Mouse (Mus musculus) fibroblast of lung, adult 2 months (primary cell): Measurements from ENCODE around the gene Bpifb5.
"Not testable (repeated sequence)": the region's sequence is repeated elsewhere in the genome, so short reads cannot be mapped to it uniquely, and the experiment has no call there.

Experiments used
- DNase-seq: peaks from one replicate; pipeline ENCODE4 v3.0.0-alpha.2; 2011; ENCODE audit warnings: low read depth

Gene Bpifb5

GRCm38 (mm10) chr2:154223265-154223916, at the start of gene Bpifb5:
Gene Bpifb5 (plus strand): TSS chr2:154223742.
- DNase-seq = peak; percentile 6

DNA sequence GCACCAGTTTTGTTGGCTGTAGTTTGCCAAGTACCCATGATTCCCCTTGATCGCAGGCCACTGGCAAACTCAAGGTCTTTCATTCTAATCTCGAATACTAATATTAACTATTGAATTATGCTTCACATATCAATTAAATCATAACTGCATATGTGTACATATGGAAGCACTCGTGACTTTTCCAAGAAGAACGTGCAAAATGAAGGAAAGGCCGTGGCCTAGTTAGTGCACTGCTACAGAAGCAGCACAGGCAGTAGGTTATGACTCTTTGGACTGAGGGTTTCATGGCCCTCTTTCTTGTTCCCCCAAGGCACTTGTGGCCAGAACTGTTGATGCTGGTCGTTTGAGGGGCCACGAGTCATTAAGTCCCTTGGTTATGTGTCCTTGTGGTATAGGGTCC, 41.6 kb upstream of the Bpifb5 start:
- DNase-seq = not testable (repeated sequence)

- DNase-seq = not testable (repeated sequence)
Measured at GRCm38 (mm10) chr2:154183061-154183460, 40.5 kb upstream of the Bpifb5 start.

- DNase-seq = no peak
Measured at GRCm38 (mm10) chr2:154185319-154185718, 38.2 kb upstream of the Bpifb5 start.

GRCm38 (mm10) chr2:154185748-154186147, 37.8 kb upstream of the Bpifb5 start:
- no peak for DNase-seq

DNA sequence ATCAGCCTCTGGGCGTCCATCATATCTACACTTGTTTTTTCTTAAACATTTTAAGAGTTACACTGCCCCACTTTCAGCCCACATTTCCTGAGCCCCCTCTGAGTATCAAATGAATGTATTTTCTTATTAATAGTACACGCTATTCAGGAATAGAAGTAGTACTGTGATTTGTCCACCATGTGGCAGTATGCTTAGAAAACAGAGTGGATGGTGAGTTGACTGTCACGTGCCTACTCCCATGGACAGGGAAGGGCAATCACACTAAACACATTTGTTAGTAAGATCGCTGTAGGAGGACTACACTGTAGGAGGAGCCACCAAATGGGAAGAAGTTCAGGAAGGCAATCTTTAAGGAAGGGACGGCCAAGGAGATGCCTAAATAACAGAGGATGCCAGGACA, 36.1 kb upstream of the Bpifb5 start:
- DNase-seq = no peak

- DNase-seq = no peak
Measured at GRCm38 (mm10) chr2:154189877-154190434, 33.6 kb upstream of the Bpifb5 start.

DNA sequence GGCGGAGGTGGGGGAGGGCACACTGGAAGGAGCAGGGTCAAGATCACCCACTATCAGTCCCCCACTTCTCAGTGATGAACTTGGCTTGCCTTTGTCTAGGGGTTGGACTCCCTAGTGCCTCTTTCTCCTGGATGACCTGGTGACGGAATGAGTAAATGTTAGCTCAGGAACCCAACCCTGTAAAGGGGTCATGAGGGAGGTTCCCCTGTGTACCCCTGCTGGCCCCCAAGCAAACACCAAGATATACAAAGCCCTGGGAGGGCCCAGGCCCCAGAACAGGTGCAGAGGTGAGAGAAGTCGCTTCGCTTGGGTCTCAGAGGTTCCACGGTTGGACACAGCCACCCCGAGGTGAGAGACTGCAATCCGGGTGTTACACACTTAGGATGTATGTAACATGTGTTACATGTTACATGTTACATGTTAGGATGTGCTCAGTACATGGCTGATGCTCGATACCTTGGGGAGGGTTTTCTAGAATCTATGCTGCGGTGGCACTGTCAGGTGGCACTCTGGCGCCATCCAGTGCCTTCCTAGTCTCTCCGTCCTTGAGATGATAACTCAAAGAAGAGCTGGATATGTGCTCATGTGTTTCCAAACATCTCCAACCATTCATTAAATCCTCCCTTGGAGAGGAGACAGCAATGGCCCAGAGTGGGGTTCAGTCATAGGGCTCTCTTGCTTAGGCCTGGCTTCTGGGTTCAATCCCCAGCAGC, 32.8 kb upstream of the Bpifb5 start, which contains the start of gene Bpifb1:
Gene Bpifb1 (plus strand): TSS at position 273 of the 713 bp plus-strand sequence.
- no peak for DNase-seq

DNA sequence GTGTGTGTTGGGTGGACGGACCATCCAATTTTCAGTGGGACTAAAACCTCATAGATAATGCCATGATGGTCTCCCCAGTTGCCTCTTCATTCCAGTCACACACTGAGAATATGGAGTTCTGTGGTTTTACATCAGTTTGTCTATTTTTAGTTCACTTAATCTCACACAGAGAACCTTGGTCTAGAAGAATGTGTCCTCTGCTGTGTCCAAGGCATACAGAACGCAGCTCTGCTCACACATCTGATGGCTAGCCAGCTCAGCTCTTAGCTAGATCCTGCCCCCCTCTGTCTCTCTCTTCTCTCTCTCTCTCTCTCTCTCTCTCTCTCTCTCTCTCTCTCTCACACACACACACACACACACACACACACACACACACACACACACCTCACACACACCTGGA, 31.4 kb upstream of the Bpifb5 start:
- DNase-seq = no peak

DNA sequence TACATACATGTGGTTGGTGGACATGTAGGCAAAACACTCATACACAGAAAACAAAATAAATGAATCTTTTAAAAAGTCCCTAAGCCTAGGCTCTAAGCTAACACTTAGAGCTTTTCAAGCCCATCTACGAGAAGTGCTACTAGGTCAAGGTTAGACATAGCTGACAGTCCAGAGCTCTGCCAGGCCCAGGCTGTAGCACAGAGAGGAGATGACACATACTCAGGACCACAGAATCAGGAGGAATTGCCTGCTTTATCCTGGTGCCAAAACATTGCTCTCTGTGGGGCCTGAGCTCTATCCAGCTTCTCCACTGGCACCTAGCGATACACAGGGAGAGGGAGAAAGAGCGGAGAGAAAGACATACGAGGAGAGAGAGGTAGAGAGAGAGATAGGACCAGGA, 30.5 kb upstream of the Bpifb5 start:
- DNase-seq = no peak

DNA sequence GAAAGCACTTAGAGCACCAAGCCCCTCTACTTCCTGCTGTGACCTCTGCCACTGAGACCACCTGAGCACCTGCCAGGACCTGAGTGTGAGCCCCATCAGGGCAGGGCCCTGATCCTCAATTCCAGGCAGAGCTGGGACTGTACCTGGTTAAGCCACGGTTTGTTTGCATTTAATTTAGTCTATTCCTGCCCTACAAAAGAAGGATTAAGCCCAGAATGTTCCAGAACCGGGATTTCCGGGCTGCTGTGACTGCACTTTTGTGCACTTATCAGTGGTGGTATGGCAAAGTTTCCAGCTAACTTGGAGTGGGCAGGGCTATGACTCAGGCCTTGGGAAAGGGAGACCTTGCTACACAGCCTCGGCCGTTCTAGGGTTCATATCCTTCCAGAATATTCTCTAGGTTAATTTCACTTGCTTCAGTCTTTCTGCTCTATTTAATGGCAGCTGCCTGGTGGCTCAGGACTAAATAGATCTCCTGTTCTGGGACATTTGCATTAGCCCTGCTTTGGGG, 29.5 kb upstream of the Bpifb5 start:
- no peak for DNase-seq

DNA sequence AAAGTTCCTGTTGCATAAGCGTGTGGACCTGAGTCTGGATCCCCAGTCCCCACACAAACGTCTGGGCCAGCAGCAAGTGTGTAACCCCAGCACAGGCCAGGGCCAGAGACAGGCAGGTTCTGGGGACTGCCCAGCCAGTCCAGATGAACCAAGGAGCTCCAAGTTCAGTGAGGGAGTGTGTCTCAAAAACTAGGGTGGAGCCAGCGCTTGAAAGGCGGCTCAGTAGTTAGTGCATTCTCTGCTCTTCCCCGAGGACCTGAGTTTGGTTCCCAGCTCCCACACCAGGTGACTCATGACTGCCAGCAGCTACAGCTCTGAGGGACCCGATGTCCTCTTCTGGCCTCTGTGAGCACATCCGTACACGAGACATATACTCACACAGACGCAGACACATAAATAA, 26.5 kb upstream of the Bpifb5 start:
- no peak for DNase-seq

- no peak for DNase-seq
Measured at GRCm38 (mm10) chr2:154204630-154205029, 18.9 kb upstream of the Bpifb5 start.

- no peak for DNase-seq
Measured at GRCm38 (mm10) chr2:154206908-154207307, 16.6 kb upstream of the Bpifb5 start.

DNA sequence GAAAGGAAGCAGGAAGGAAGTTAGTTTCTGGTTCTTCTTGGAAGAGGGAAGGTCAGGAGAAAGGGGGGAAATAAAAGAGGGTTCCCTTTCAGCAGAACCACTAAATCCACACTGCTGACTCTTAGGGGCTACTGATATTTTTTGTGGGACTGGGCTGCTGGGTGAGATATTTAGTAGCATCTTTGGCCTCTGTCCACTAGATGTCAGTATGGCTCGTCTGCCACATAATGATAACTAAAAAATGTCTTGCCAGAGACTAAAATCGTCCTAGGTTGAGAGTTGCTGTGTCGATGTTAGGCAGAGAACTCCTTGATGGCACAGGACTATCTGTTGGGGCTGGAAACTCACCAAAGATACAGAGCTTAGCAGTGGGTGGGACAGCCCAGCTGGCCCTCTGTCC, 14.4 kb upstream of the Bpifb5 start:
- no peak for DNase-seq

DNA sequence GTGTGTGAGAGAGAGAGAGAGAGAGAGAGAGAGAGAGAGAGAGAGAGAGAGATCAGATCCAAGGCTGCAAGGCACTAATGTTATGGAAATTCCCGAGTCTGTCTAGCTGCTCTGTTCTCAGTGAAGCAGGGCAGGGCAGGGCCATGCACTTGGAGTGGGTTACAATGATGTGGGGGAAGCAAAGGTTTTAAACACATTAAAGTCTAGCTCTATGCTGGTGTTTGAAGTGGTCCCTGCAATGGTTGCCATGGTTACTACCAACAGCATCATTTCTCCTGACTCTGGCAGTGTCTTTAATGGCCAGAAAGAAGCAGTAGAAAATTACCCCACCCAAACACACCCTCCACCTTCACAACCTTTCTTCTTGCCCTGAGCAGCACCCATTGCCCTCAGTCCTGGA, 12.4 kb upstream of the Bpifb5 start:
- no peak for DNase-seq

DNA sequence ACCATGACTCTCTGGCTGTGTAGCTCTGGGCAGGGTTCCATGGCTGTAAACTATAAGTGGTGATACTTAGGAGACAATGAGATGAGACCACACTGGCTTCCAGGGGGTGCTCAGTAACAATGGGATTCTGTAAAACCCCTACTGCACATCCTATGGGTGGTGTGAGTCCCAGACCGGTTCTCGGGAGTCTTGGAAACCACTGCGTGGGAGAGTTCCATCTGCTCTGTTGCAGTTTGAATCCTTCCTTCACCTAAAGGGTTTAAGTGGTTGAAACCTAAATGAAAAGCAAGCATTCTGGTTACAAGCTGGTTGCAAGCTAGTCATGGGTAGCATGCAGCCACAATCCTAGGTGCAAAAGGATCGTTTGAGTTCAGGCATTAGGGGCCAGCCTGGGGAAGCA, 11.7 kb upstream of the Bpifb5 start:
- DNase-seq = no peak

DNA sequence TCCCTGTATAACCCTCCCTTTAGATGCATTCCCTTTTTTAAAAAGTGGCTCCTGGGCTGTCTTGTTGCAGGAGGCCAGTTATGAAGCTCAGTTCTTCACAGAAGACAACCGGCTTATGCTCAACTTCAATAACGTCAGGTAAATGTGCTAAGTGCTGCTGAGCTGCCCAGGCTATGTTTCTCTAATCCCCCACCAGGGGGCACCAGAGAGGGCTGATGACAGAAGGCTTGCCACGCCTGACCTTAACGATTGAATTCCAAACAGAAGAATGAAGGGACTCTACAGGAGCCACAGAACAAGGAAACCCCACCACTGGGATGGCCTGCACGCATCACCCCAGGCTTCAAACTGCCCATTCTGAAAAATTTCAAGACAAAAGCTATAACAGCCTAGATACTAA, 8.4 kb upstream of the Bpifb5 start:
- peak; percentile 16 for DNase-seq

DNA sequence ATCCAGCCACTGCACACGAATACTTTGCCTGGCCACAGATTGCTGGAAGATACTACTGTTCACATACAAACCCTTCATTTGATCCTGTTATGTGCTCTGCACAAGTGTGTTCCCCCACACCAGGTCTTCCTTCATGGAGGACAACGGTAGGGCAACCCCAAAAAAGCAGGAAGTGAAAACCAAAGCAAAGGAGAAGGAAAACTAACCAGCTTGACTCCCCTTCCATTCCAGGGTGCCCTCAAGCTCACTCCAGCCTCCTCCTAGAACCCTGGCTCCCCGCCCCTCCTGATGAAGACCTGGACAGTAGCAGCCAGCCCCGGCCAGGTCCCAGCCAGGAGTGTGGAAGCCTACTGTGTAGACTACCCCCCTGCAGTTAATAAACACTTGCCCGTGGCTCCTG, 3.6 kb upstream of the Bpifb5 start:
- no peak for DNase-seq

DNA sequence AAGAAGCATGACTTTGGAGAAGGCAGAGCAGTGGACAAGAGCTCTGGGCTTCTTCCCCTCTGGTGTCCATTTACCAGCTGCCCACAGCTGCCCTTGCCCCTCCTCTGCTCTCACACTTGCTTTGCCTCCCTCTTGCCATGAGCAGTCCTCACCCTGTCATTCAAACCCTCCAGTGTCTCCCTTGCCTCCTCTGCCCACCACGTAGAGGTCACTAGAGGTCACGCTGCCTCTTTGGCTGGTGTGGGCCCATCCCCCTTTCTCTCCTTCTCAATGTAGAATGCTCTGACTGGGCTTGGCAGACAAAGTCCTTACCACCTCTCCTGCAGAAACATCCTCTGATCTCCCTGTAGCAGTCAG, 353 bp downstream of the Bpifb5 start:
- DNase-seq = no peak

GRCm38 (mm10) chr2:154226991-154227390, 3.4 kb downstream of the Bpifb5 start:
- no peak for DNase-seq

GRCm38 (mm10) chr2:154227830-154228229, 4.3 kb downstream of the Bpifb5 start:
- no peak for DNase-seq

DNA sequence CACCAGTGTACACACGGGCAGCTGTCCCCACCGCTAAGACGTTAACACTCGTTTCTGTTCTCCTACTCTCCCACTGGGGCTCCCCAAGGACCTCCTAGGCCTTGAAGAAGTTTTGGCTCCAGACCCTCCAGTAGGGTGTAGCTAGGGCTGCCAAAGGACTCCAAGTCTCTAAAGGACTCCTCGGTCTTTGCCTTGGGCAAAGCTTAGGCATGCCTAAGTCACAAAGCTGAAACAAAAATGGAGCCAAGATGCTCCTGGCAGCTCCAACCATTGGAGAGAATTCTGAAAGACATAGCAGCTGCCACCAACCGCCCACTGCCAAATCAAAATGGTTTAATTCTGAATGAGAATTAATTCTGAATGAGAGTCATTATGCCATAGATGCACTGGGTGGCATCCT, 9.9 kb downstream of the Bpifb5 start:
- DNase-seq = no peak
